Mouse (Mus musculus): ENCODE results near the gene Topors. TPM values are rescaled to one million over a fixed set of nuclear protein-coding genes. Genes with fewer than 3 reads are reported as not detected.

Gene Topors
- total RNA-seq, 2 experiments from 2014 or later: 27.2 to 43.1 TPM

DNA sequence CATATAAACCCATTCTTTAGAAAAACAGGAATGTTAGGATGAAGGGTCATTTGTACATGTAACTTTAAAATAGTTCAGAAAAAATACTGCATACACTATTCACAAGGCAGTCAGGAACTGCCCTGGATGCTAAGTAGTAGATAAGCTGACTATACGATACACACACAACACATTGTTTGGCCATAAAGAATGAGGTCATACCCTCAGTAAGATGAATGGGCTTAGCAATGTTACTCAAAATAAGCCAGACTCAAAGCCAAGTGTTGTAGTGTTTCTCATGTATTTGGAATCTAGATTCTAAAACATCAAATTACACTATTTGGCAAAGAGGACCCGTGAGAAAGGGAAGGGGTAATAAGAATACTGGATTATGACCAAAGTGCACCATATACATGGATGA lies 15.9 kb downstream of the Topors start:
- ATAC-seq (ENCODE audit: poor library complexity, severe bottlenecking): no peak

- ATAC-seq (ENCODE audit: poor library complexity, severe bottlenecking): peak; percentile 60
Observed at GRCm38 (mm10) chr4:40250984-40251383, 18.7 kb downstream of the Topors start.

GRCm38 (mm10) chr4:40244035-40244434 lies 25.6 kb downstream of the Topors start:
- ATAC-seq (ENCODE audit: poor library complexity, severe bottlenecking): peak; percentile 92

DNA sequence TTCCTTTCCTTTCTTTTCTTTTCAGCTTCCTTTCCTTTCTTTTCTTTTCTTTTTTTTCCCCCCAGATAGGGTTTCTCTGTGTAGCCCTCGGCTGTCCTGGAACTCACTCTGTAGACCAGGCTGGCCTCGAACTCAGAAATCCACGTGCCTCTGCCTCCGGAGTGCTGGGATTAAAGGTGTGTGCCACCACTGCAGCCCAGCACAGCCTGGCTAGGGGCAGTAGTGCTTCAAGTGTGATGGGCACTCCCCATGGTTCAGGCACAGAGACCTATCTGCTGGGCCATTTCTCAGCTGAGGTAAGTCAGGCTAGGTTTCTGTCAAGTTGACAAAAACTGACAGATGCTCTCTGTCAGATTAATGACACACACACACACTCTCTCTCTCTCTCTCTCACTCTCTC lies 26.6 kb downstream of the Topors start:
- no peak for ATAC-seq (ENCODE audit: poor library complexity, severe bottlenecking)

- ATAC-seq (ENCODE audit: poor library complexity, severe bottlenecking): no peak
Observed at GRCm38 (mm10) chr4:40241928-40242327, 27.7 kb downstream of the Topors start.

DNA sequence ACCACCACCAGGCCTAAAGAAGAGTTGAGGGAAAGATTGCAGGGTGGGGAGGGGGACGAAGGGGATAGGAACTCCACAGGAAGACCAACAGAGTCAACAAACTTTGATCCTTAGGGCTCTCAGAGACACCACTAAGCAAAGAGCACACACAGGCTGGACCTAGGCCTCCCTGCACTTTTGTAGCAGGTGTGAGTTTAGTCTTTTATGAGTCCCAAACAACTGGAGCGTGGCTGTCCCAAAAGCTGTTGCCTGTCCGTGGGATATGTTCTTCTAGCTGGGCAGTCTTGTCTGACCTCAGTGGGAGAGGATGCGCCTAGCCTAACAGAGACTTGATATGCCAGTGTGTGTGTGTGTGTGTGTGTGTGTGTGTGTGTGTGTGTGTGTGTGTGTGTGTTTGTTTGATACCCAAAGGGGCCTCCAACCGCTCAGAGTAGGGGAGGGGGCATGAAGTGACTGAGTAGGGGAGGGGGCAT lies 29.3 kb downstream of the Topors start:
- no peak for ATAC-seq (ENCODE audit: poor library complexity, severe bottlenecking)

DNA sequence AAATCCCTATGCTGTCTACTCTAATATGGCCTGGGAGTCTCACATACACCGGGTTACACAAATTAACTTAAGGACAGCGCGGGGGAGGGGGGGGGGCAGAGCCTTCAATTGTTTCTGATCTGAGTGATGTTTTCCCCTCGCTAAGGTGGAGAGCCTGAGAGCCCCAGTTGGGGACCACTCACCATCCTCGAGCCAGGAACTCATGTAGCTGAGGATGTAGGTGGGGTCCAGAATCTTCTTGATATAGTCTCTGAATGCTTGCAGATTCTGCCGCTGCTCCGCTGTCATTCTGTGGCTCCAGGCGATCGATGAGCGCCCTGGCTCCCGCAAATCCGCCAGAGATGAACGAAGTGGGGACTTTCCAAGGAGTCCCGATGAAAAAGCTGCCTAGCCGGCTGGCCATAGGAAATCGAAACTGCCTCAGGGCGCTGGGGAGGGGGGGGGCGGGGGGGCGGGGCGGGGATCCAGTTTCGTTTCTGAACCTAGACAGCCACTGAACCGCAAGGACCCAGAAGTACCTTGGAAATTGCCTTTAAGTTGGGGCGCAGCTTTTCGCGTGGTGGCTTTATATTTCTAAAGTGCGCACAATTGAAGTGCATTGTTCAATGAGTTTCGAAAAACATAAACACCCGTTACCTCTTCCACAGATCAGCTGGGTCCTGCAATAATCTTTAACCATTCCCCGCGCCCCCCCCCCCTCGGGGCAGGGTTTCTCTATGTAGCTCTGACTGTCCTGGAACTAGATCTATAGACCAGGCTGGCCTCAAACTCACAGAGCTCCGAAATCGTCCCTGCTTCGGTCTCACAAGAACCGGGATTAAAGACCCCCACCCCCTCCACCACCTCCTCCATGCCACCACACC lies 30.0 kb downstream of the Topors start, which contains the start of gene Ddx58:
TSS of gene Ddx58 (minus strand) at position 420 of the 863 bp plus-strand sequence.
- peak; percentile 59 for ATAC-seq (ENCODE audit: poor library complexity, severe bottlenecking)

DNA sequence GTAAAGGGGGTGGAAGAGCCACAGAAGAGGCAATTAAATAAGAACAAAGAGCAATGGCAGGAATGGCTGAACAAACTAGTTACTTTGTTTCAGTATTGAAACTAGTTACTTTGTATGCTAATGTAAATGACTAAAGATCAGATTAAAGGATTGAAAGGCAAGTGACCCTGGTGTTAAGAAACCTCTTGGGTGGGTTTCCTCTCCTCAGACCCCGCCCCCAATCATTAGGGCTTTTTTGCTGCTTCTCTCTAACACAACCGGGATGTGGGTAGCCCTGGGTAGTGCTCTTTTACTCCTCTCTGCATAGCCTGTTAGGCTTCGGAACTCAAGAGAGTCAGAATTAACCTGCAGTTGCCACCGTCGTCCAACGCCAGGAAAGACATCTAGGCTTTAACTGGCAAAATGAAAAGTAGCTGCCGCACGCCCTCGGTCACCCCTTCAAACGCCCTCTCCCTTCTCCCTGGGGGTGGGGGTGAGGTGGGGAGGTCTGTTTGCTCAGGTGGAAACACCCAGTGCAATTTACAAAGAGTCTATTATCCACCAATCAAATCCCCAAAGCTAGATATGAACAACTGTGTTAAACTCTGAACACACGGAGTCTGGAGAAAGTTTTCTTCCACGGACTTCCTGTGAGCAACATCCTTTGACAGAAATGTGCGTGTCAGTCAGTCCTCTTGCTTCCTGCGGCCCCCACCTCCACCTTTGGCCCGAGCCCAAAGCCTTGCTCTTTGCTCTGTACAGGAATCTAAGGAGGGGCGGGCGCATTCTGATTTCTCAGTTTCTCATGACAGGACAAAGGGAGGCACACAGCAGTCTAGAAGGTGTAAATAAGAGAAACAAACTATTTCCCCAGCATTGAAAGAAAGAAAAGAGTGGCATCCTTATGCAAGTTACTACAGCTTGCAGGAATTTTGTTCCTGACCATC lies 30.9 kb downstream of the Topors start:
- ATAC-seq (ENCODE audit: poor library complexity, severe bottlenecking): peak; percentile 64

DNA sequence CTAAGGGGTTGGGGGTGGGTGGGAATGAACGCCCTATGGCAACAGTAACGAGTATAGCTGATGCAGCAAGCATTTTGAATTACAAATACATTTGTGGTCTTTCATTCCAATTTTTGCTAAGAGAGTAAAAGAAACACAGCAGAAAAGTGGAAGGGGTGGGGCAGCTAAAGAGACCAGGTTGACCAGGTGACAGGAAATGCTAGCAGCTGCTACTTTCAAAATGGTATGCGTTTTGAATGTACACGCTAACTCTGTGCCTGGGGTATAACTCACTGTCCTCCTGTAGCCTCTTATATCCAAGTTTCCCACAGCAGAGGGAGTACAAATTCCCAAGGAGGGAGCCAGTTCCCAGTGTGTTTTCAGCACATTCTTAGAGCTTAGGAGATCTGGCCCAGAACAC lies 32.8 kb downstream of the Topors start:
- ATAC-seq (ENCODE audit: poor library complexity, severe bottlenecking): no peak

- no peak for ATAC-seq (ENCODE audit: poor library complexity, severe bottlenecking)
Observed at GRCm38 (mm10) chr4:40234256-40234655, 35.4 kb downstream of the Topors start.

DNA sequence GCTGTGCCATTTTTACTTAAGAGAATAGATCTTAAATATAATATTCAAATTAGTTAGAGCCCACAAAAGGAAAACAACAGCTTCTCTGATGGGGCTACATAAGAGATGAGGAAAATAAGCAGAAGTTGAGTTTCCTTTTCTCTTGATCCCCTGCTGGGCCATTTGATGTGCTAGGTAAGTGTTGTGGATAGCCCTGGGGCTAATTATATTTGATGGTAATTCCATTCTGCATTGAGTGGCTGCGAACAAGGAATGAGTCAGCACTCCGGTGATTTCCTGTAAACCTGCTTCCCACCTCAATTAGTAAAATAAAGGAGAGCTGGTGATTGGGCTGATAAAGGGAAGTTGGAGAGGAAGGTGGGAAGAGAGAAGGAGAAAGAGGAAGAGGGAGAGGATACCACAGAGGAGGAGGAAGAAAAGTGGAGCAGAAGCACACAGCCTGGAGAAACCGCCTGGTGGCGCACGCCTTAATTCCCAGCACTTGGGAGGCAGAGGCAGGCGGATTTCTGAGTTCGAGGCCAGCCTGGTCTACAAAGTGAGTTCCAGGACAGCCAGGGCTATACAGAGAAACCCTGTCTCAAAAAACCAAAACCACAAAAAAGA lies 36.5 kb downstream of the Topors start:
- ATAC-seq (ENCODE audit: poor library complexity, severe bottlenecking): no peak

GRCm38 (mm10) chr4:40229723-40230122 lies 39.9 kb downstream of the Topors start:
- peak; percentile 77 for ATAC-seq (ENCODE audit: poor library complexity, severe bottlenecking)

DNA sequence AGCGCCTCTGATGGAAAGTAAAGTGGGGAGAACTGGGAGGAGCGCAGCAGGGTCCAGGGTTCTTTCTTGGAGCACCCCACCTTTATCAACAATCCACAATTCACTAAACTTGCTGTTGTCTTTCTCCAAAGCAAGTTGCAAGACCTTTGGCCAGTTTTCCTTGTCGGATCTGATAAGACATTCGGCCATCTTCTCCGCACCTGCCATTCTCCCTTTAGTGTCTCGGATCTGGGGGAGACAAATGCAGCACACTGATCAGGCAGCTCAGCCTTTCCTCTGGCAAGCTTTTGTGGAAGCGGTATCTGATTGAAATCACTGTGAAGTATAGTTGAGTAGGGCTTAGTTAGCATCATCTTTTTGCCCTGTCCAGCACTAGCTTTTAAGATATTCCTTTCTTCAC lies 41.8 kb downstream of the Topors start:
- ATAC-seq (ENCODE audit: poor library complexity, severe bottlenecking): no peak

DNA sequence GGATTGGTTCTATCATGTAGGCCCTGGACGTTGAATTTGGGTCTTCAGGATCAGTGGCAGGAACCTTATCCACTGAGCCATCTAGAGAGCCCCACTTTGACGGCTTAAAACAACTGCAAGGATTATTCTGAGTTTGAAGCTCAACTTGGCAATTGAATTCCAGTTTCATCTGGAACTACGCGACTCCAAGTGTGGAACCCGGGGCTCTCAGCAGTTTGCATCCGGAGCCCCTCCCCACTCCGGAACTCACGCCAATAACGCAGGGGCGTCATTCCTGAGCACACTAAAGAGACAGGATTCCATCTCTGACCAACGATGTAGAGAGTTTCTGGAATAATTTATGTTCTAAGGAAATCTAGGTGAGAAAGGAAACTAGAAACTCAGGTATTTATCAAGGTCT lies 42.5 kb downstream of the Topors start:
- ATAC-seq (ENCODE audit: poor library complexity, severe bottlenecking): no peak

GRCm38 (mm10) chr4:40226095-40226494 lies 43.6 kb downstream of the Topors start:
- no peak for ATAC-seq (ENCODE audit: poor library complexity, severe bottlenecking)

DNA sequence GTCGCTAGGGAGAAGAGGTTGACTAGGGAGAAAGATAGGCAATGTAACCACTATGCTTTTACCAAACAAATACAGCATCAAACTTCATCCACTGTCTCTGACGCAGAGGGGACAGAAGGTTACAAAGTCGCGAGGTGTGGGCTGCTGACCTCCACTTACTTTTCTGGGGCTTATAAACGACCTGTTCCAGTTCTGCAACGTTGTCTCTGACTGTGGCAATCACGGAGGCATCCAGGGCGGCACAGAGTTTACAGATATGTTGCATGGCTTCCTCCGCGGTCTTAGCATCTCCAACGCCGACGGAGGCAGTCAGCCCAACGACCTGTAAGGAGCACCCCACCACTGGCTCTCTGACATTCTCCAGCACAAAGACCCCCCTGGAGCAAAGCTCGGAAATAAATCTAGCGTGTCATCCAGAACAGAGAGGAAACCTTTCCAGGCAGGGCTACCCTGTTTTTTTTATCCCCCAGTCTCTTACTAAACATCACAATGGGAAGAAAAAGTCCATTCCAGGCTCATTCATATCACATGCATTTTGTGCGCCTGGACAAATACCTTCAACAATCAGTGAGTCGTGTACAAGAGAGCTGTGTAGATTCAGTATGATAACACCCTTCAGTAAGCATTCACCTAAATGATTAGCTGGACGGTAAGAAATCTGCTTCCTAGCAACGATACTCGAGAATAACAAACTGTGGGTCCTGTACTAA lies 47.6 kb downstream of the Topors start:
- ATAC-seq (ENCODE audit: poor library complexity, severe bottlenecking): no peak

- no peak for ATAC-seq (ENCODE audit: poor library complexity, severe bottlenecking)
Observed at GRCm38 (mm10) chr4:40221004-40221760, 48.5 kb downstream of the Topors start.

GRCm38 (mm10) chr4:40220437-40220836 lies 49.2 kb downstream of the Topors start:
- ATAC-seq (ENCODE audit: poor library complexity, severe bottlenecking): no peak

GRCm38 (mm10) chr4:40218382-40218781 lies 51.3 kb downstream of the Topors start:
- peak; percentile 62 for ATAC-seq (ENCODE audit: poor library complexity, severe bottlenecking)

DNA sequence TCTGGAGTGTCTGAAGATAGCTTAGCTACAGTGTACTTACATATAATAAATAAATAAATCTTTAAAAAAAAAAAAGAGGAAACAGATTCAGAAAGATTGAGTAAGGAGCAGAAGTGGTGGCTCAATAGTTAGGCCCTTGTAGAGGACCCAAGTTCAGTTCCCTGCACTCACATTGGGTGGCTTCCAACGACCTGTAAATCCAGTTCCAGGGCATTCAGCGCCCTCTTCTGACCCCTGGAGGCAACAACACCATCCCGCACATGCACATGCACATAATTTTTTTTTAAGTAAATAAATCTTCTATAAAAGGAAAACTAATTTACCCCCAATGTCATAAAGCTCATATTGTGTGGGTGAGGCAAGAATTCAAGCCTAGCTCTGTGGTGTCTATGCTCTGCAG lies 51.7 kb downstream of the Topors start:
- ATAC-seq (ENCODE audit: poor library complexity, severe bottlenecking): no peak

All from megakaryocyte, adult 5-6 weeks (primary cell).